Mouse (Mus musculus): ENCODE results near the gene Bcl7a. TPM values are rescaled to one million over a fixed set of nuclear protein-coding genes. Genes with fewer than 3 reads are reported as not detected.

Bcl7a gene
- 47.9 and 49.2 TPM in 2 replicates for polyA plus RNA-seq (2012)

GRCm38 (mm10) chr5:123343707-123344627, at the start of gene Bcl7a:
TSS of gene Bcl7a (plus strand) at chr5:123343834.
- no peak for TF ChIP-seq GATA1 (IDR thresholded peaks at IDR 0.05; ENCODE audit: low read length)

GRCm38 (mm10) chr5:123294653-123295052, 49.0 kb upstream of the Bcl7a start:
- no peak for TF ChIP-seq GATA1 (IDR thresholded peaks at IDR 0.05; ENCODE audit: low read length)

GRCm38 (mm10) chr5:123296224-123296806, 47.3 kb upstream of the Bcl7a start:
- no peak for TF ChIP-seq GATA1 (IDR thresholded peaks at IDR 0.05; ENCODE audit: low read length)

GRCm38 (mm10) chr5:123296972-123297754, 46.5 kb upstream of the Bcl7a start:
- TF ChIP-seq GATA1 (IDR thresholded peaks at IDR 0.05; ENCODE audit: low read length) = no peak

- no peak for TF ChIP-seq GATA1 (IDR thresholded peaks at IDR 0.05; ENCODE audit: low read length)
These were observed 45.8 kb upstream of the Bcl7a start for GRCm38 (mm10) chr5:123297830-123298229.

GRCm38 (mm10) chr5:123298526-123298925, 45.1 kb upstream of the Bcl7a start:
- no peak for TF ChIP-seq GATA1 (IDR thresholded peaks at IDR 0.05; ENCODE audit: low read length)

GRCm38 (mm10) chr5:123300496-123301034, 43.1 kb upstream of the Bcl7a start:
- TF ChIP-seq GATA1 (IDR thresholded peaks at IDR 0.05; ENCODE audit: low read length) = no peak

- TF ChIP-seq GATA1 (IDR thresholded peaks at IDR 0.05; ENCODE audit: low read length) = no peak
These were observed 41.7 kb upstream of the Bcl7a start for GRCm38 (mm10) chr5:123301780-123302521.

GRCm38 (mm10) chr5:123307630-123308282, 35.9 kb upstream of the Bcl7a start:
- no peak for TF ChIP-seq GATA1 (IDR thresholded peaks at IDR 0.05; ENCODE audit: low read length)

- no peak for TF ChIP-seq GATA1 (IDR thresholded peaks at IDR 0.05; ENCODE audit: low read length)
These were observed 33.8 kb upstream of the Bcl7a start for GRCm38 (mm10) chr5:123309816-123310215.

GRCm38 (mm10) chr5:123310221-123310620, 33.4 kb upstream of the Bcl7a start:
- TF ChIP-seq GATA1 (IDR thresholded peaks at IDR 0.05; ENCODE audit: low read length) = no peak

- TF ChIP-seq GATA1 (IDR thresholded peaks at IDR 0.05; ENCODE audit: low read length) = no peak
These were observed 30.5 kb upstream of the Bcl7a start for GRCm38 (mm10) chr5:123313058-123313630.

GRCm38 (mm10) chr5:123313851-123314380, 29.7 kb upstream of the Bcl7a start:
- no peak for TF ChIP-seq GATA1 (IDR thresholded peaks at IDR 0.05; ENCODE audit: low read length)
